Comparison of ENCODE assay signal across 8 mouse cellular contexts in genomic region chr7:68302586-68303433, GRCm38 (mm10). TPM values are rescaled to one million over a fixed set of nuclear protein-coding genes. Genes with fewer than 3 reads are reported as not detected.
DNase-seq lines count a peak whose midpoint lies in the region; ATAC-seq lines count a peak whose summit lies in the region.

No protein-coding gene starts in this region.

- peak; percentile 86 for ATAC-seq in hindbrain, embryonic 12.5 days (ENCODE audit: low FRiP score)

- no peak overlapping the region for H3K9ac ChIP-seq in hindbrain, embryonic 12.5 days

- no peaks in the 10 kb centered on the region for H3K36me3 ChIP-seq in hindbrain, embryonic 12.5 days

- H3K27me3 ChIP-seq in hindbrain, embryonic 12.5 days = no peaks in the 10 kb centered on the region

- H3K9me3 ChIP-seq in hindbrain, embryonic 12.5 days (replicated peaks) = no peaks in the 10 kb centered on the region

- peak overlapping the region; percentile 11; the same call in 1 of the 2 replicates for H3K4me2 ChIP-seq in hindbrain, embryonic 12.5 days (replicated peaks)

- H3K4me1 ChIP-seq in hindbrain, embryonic 12.5 days = 0 out of 2 replicates have a peak, but pooled peaks cover 5% of the 10 kb centered on the region

- 30% methylated on average over 18 of the region's 18 CpGs for WGBS in hindbrain, embryonic 12.5 days

- H3K4me3 ChIP-seq in hindbrain, embryonic 12.5 days = no peak overlapping the region

- DNase-seq in Muller cell, postnatal 12 days (ENCODE audit: inconsistent ontology term) = peak; percentile 76
- peak; percentile 61 for DNase-seq in cerebellum, adult 9-11 months
- peak; percentile 32 to 70 for DNase-seq in frontal cortex, postnatal 10 days (ENCODE audit: low spot score in 2 of 2)
- peak; percentile 70 to 84 for DNase-seq in layer of hippocampus, postnatal 14 days (ENCODE audit: low spot score in 2 of 2)
- DNase-seq in lung, postnatal 14 days = peak; percentile 76
- peak; percentile 90 for DNase-seq in retina, embryonic 14.5 days (ENCODE audit: low spot score)
- DNase-seq in thymus, postnatal 36 days = peak; percentile 71 to 75

- H3K27ac ChIP-seq in hindbrain, embryonic 12.5 days = no peak overlapping the region

RNA-seq across cellular contexts. Expression of gene Fam169b, which starts 29.2 kb away (rescaled TPM):
- polyA plus RNA-seq in hindbrain, embryonic 12.5 days (2016; fragmentation: Nextera tagmentation; extraction: Ambion mirVana) = 0.34 and 0.42 TPM in 2 replicates
- under 1 TPM; 0.31 to 0.67 TPM for total RNA-seq in layer of hippocampus, postnatal 14 days (2021)

RNA-seq across cellular contexts. Expression of gene Pgpep1l, which starts 38.8 kb away (rescaled TPM):
- not detected in 2 replicates for polyA plus RNA-seq in hindbrain, embryonic 12.5 days (2016; fragmentation: Nextera tagmentation; extraction: Ambion mirVana)
- 1 to 10 TPM; 1.4 to 1.7 TPM for total RNA-seq in layer of hippocampus, postnatal 14 days (2021)
